Mouse (Mus musculus) G1E (cell line): ENCODE measurements at regions not wholly inside any gene's neighbourhood (a gene's known extent, or its start where the extent isn't known, plus 50 kb on each side); places are given as distances from the start of the nearest gene placed in this dataset.

Experiments
- ATAC-seq: 2 replicates; pipeline ENCODE4 v1.8.0; 2016; ENCODE audit warnings: mild to moderate bottlenecking; ENCODE audit not compliant: insufficient number of reproducible peaks, poor library complexity, low FRiP score, severe bottlenecking; ENCODE audit errors: extremely low read depth
- DNase-seq: peaks from one replicate; pipeline ENCODE4 v3.0.0; 2012; ENCODE audit warnings: low spot score
- H3K27me3 ChIP-seq: 2 replicates; pipeline ENCODE4 v1.6.1; 2012; ENCODE audit warnings: mild to moderate bottlenecking, low read length, inconsistent platforms; ENCODE audit not compliant: insufficient read depth
- H3K36me3 ChIP-seq: replicated peaks from 2 replicates; pipeline ENCODE3; 2012; ENCODE audit warnings: mild to moderate bottlenecking, inconsistent platforms
- H3K4me1 ChIP-seq: 2 replicates; pipeline ENCODE4 v1.6.1; 2012; ENCODE audit warnings: low read depth, low read length, inconsistent platforms, mixed read lengths; ENCODE audit not compliant: insufficient read depth
- H3K4me3 ChIP-seq: 2 replicates; pipeline ENCODE4 v1.5.1; 2012; ENCODE audit warnings: low read depth, mild to moderate bottlenecking, inconsistent platforms, low read length, moderate library complexity, mixed read lengths
- H3K9me3 ChIP-seq: replicated peaks from 2 replicates; pipeline ENCODE4 v1.6.1; 2012; ENCODE audit warnings: inconsistent platforms
- CTCF ChIP-seq: IDR thresholded peaks from 2 replicates; pipeline ENCODE4 v1.5.1; 2012; ENCODE audit warnings: low read depth, low read length, inconsistent platforms, mixed read lengths
- GATA1 ChIP-seq: IDR thresholded peaks from 2 replicates; pipeline ENCODE4 v1.6.1; 2012; ENCODE audit warnings: borderline replicate concordance, low read length, inconsistent platforms, mixed read lengths
- GATA2 ChIP-seq: IDR thresholded peaks from 2 replicates; pipeline ENCODE4 v1.6.1; 2012; ENCODE audit warnings: low read depth, low read length, inconsistent platforms, borderline replicate concordance
- POLR2AphosphoS5 ChIP-seq: IDR thresholded peaks from 2 replicates; pipeline ENCODE4 v1.6.1; 2012; ENCODE audit warnings: low read depth, low read length, inconsistent platforms; ENCODE audit not compliant: insufficient replicate concordance
- TAL1 ChIP-seq: conservative IDR thresholded peaks from 2 replicates; pipeline ENCODE4 v1.6.1; 2012; ENCODE audit warnings: low read depth, low read length, inconsistent platforms, mixed read lengths

DNA sequence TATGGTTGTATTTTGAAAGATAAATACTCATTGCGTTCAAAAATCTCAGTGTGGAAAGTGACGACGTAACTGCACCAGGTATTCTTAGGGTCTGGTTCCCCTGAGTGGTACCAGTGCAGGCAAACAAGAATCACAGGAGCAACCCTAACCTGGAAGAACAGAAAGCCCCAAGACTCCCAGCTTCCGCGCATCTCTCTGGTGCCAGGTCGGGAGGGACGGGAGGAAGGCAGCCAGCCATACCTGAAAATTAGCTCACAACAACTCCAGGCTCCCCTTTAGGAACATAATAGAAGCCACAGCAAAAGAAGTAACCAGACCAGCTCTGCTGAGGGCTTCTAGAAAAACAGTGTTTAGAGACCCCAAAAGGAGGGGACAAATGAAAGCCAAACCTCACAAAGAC, 235.4 kb upstream of the Kazn start:
- TF ChIP-seq TAL1 (no peak), GATA1 (no peak), CTCF (no peak), GATA2 (no peak), POLR2AphosphoS5 (no peak)
- DNase-seq (no peak), ATAC-seq (no peak)
- Histone ChIP-seq H3K36me3 (no peaks in the 10 kb centered on the region), H3K4me3 (no peak overlapping the region), H3K4me1 (no peaks in the 10 kb centered on the region), H3K9me3 (peaks cover 53% of the 10 kb centered on the region), H3K27me3 (no peaks in the 10 kb centered on the region)

DNA sequence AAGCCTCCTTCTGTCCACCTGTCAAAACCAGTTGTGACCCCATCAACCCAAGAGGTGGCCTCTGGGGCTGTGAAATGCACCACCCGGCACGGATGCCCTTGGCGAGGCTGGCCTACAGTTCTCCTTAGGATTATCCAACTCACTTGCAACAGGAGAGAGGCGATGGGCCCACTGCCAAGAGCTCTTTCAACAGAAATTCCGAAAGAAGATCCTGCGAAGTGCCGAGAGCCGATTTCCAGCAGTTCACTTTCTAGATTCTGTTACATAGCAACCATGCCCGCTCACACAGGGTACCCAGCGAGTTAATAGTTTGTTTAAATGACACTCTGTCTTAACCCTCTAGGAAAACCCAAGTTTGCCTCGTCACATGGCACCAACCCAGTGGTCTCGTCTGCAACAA, 234.8 kb upstream of the Kazn start:
- TF ChIP-seq CTCF (no peak), TAL1 (no peak), GATA1 (no peak), GATA2 (no peak), POLR2AphosphoS5 (no peak)
- ATAC-seq, result no peak
- Histone ChIP-seq H3K36me3 (no peaks in the 10 kb centered on the region), H3K4me3 (no peak overlapping the region), H3K27me3 (no peaks in the 10 kb centered on the region), H3K9me3 (peaks cover 59% of the 10 kb centered on the region), H3K4me1 (no peaks in the 10 kb centered on the region)
- DNase-seq, result no peak

GRCm38 (mm10) chr4:142473284-142473683, 234.1 kb upstream of the Kazn start:
- no peaks in the 10 kb centered on the region for H3K4me1 ChIP-seq
- no peak overlapping the region for H3K4me3 ChIP-seq
- TF ChIP-seq GATA2 (no peak), TAL1 (no peak), CTCF (no peak), POLR2AphosphoS5 (no peak), GATA1 (no peak)
- H3K27me3 ChIP-seq, result no peaks in the 10 kb centered on the region
- H3K36me3 ChIP-seq, result no peaks in the 10 kb centered on the region
- H3K9me3 ChIP-seq, result peaks cover 67% of the 10 kb centered on the region
- DNase-seq, result no peak
- ATAC-seq, result no peak

DNA sequence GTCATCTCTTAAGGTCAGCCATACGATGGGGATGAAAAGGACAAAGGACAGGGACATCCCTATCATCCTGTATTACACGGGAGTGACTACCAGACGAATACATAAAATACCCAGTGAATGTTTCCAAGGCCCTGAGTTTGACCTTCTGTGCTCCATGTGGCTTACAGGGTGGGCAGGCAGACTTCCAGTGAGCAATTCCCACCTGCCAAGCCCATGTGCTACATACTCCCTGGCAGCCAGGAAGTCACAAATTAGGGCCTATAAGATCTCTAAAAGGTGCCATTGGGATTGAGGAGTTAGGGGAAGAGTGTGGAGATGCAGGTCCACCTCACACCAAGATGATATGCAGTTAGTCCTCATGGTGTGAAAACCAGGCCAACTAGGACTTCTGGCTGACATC, 233.1 kb upstream of the Kazn start:
- Histone ChIP-seq H3K9me3 (peaks cover 76% of the 10 kb centered on the region), H3K27me3 (no peaks in the 10 kb centered on the region), H3K36me3 (no peaks in the 10 kb centered on the region), H3K4me1 (no peaks in the 10 kb centered on the region), H3K4me3 (no peak overlapping the region)
- TF ChIP-seq POLR2AphosphoS5, result no peak
- DNase-seq (no peak), ATAC-seq (no peak)

- Histone ChIP-seq H3K4me3 (no peak overlapping the region), H3K27me3 (no peaks in the 10 kb centered on the region), H3K4me1 (no peaks in the 10 kb centered on the region), H3K36me3 (no peaks in the 10 kb centered on the region), H3K9me3 (peaks cover 86% of the 10 kb centered on the region)
- no peak for DNase-seq
- TF ChIP-seq GATA2 (no peak), GATA1 (no peak), POLR2AphosphoS5 (no peak), TAL1 (no peak), CTCF (no peak)
- ATAC-seq, result no peak
These were observed 231.6 kb upstream of the Kazn start for GRCm38 (mm10) chr4:142470784-142471183.

GRCm38 (mm10) chr4:142467920-142468319, 228.7 kb upstream of the Kazn start:
- H3K27me3 ChIP-seq, result no peaks in the 10 kb centered on the region
- TF ChIP-seq TAL1, result no peak
- DNase-seq (no peak), ATAC-seq (no peak)
- peaks cover 93% of the 10 kb centered on the region for H3K9me3 ChIP-seq
- H3K4me1 ChIP-seq, result no peaks in the 10 kb centered on the region
- no peaks in the 10 kb centered on the region for H3K36me3 ChIP-seq
- H3K4me3 ChIP-seq, result no peak overlapping the region

DNA sequence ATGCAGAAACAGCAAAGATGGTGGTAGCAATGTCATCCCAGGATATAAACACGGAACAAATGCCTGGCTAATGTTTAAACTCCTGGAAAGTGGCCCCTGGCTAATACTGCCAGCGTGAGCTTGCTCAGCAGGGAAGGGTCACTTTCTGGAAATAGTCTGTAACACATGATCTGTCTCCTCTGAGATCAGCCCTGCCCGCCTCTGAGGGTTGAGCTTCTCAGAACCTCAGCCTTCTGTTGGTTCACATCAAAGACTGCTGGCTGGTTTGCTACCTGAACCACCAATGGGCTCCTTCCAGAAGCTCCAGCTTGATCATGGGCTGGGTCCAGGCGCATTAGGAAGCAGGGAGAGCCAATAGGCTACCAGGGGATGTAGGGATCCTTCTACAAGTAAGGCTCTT, 226.0 kb upstream of the Kazn start:
- Histone ChIP-seq H3K27me3 (no peaks in the 10 kb centered on the region), H3K4me3 (no peak overlapping the region), H3K36me3 (no peaks in the 10 kb centered on the region), H3K4me1 (no peaks in the 10 kb centered on the region), H3K9me3 (peaks cover 93% of the 10 kb centered on the region)
- DNase-seq (no peak), ATAC-seq (no peak)
- no peak for TF ChIP-seq GATA2
- TF ChIP-seq GATA1, result no peak
- TF ChIP-seq POLR2AphosphoS5, result no peak
- TF ChIP-seq CTCF, result no peak
